Mouse (Mus musculus) retina, adult 2 months (tissue): ENCODE results near the gene Tmco2.
"Not testable (repeated sequence)": the region's sequence is repeated elsewhere in the genome, so short reads cannot be mapped to it uniquely, and the experiment has no call there.

Source experiments
- DNase-seq: peaks from one replicate; pipeline ENCODE4 v3.0.0-alpha.2; 2012; ENCODE audit warnings: low read depth, low spot score

Tmco2 gene

GRCm38 (mm10) chr4:121109126-121109525 is at the start of gene Tmco2:
Gene Tmco2 (minus strand): TSS chr4:121109226.
- DNase-seq, result no peak

GRCm38 (mm10) chr4:121103304-121103703 is 5.7 kb downstream of the Tmco2 start:
- no peak for DNase-seq

GRCm38 (mm10) chr4:121097650-121098378 is 11.2 kb downstream of the Tmco2 start, which contains the start of gene Zmpste24:
Gene Zmpste24 (minus strand): TSS chr4:121098241.
- DNase-seq, result peak; percentile 86

- no peak for DNase-seq
These were observed 18.8 kb downstream of the Tmco2 start for GRCm38 (mm10) chr4:121090211-121090610.

- no peak for DNase-seq
These were observed 20.3 kb downstream of the Tmco2 start for GRCm38 (mm10) chr4:121088696-121089095.

GRCm38 (mm10) chr4:121084506-121084905 is 24.5 kb downstream of the Tmco2 start:
- DNase-seq, result no peak

- DNase-seq, result no peak
These were observed 28.6 kb downstream of the Tmco2 start for GRCm38 (mm10) chr4:121080395-121080794.

- no peak for DNase-seq
These were observed 30.9 kb downstream of the Tmco2 start for GRCm38 (mm10) chr4:121077915-121078646.

GRCm38 (mm10) chr4:121074250-121074649 is 34.8 kb downstream of the Tmco2 start:
- no peak for DNase-seq

- no peak for DNase-seq
These were observed 43.7 kb downstream of the Tmco2 start for GRCm38 (mm10) chr4:121065336-121065735.

GRCm38 (mm10) chr4:121059218-121059617 is 49.8 kb downstream of the Tmco2 start:
- DNase-seq, result not testable (repeated sequence)

GRCm38 (mm10) chr4:121057032-121057431 is 52.0 kb downstream of the Tmco2 start:
- DNase-seq, result no peak

GRCm38 (mm10) chr4:121056342-121056741 is 52.7 kb downstream of the Tmco2 start:
- DNase-seq, result no peak
